Mouse (Mus musculus) left cerebral cortex, postnatal 36 days (tissue): ENCODE data around the gene Emp1. TPM values are rescaled to one million over a fixed set of nuclear protein-coding genes. Genes with fewer than 3 reads are reported as not detected.

Source experiments
- DNase-seq, 2 experiments: peaks; one replicate each; pipeline ENCODE4 v3.0.0; 2021 to 2022; ENCODE audit warnings: low spot score in 2 of 2, mixed read lengths in 1 of 2
- intact Hi-C: fragments of 180-260 bp; cut with DNase I; formaldehyde crosslinking; loops from one replicate; pipeline ENCODE4 v1.15.1; 2025
- total RNA-seq, 2 experiments: library from RNA; stranded (reverse); gene quantifications; 2 replicates each; pipeline ENCODE4 v1.2.3; 2021

Emp1 gene
- total RNA-seq, 2 experiments from 2014 or later: 1.3 to 3.7 TPM

GRCm38 (mm10) chr6:135397089-135397488 is 34.7 kb downstream of the Emp1 start:
- DNase-seq: no peak
- intact Hi-C loops: no loop called here

- intact Hi-C loops: no loop called here
- no peak for DNase-seq
Measured at GRCm38 (mm10) chr6:135397788-135398187, 35.4 kb downstream of the Emp1 start.

- intact Hi-C loops: no loop called here
- no peak for DNase-seq
Measured at GRCm38 (mm10) chr6:135398801-135399200, 36.5 kb downstream of the Emp1 start.

- intact Hi-C loops: loop anchor here (5.0 kb wide), 1 partner anchor 313 kb away; no protein-coding TSS in a partner anchor
Measured at GRCm38 (mm10) chr6:135400306-135400705, 38.0 kb downstream of the Emp1 start.

GRCm38 (mm10) chr6:135405093-135405492 is 42.7 kb downstream of the Emp1 start:
- intact Hi-C loops: no loop called here
- DNase-seq: no peak

More at GRCm38 (mm10) chr6:135400306-135400705, 38.0 kb downstream of the Emp1 start:
- peak; percentile 34 to 72 for DNase-seq

- intact Hi-C loops: no loop called here
- no peak for DNase-seq
Measured at GRCm38 (mm10) chr6:135407323-135407722, 45.0 kb downstream of the Emp1 start.

GRCm38 (mm10) chr6:135411712-135412319 is 49.5 kb downstream of the Emp1 start:
- intact Hi-C loops: loop anchor here (10.0 kb wide), 1 partner anchor 943 kb away; no protein-coding TSS in a partner anchor

GRCm38 (mm10) chr6:135412649-135413048 is 50.3 kb downstream of the Emp1 start:
- intact Hi-C loops: loop anchor here (10.0 kb wide), 1 partner anchor 942 kb away; no protein-coding TSS in a partner anchor
- DNase-seq: no peak

More at GRCm38 (mm10) chr6:135411712-135412319, 49.5 kb downstream of the Emp1 start:
- no peak for DNase-seq

GRCm38 (mm10) chr6:135417459-135417858 is 55.1 kb downstream of the Emp1 start:
- peak; percentile 68 to 72 for DNase-seq

GRCm38 (mm10) chr6:135418223-135418824 is 56.0 kb downstream of the Emp1 start:
- no peak for DNase-seq
- intact Hi-C loops: loop anchor here (5.0 to 10.0 kb wide), 2 partner anchors 754 to 936 kb away; partner anchors contain the start of gene Grin2b

More at GRCm38 (mm10) chr6:135417459-135417858, 55.1 kb downstream of the Emp1 start:
- intact Hi-C loops: loop anchor here (5.0 to 10.0 kb wide), 2 partner anchors 755 to 937 kb away; partner anchors contain the start of gene Grin2b

GRCm38 (mm10) chr6:135428246-135428645 is 65.9 kb downstream of the Emp1 start:
- no peak for DNase-seq
- intact Hi-C loops: no loop called here

- intact Hi-C loops: no loop called here
- DNase-seq: no peak
Measured at GRCm38 (mm10) chr6:135429268-135429909, 67.0 kb downstream of the Emp1 start.

GRCm38 (mm10) chr6:135430441-135430970 is 68.2 kb downstream of the Emp1 start:
- no peak for DNase-seq
- intact Hi-C loops: no loop called here

Other genes starting within 250 kb of the Emp1 start
- gene Gprc5d, start 244.3 kb upstream of the Emp1 start, total RNA-seq: not detected
- 100 to 1,000 TPM; 159 to 171 TPM for gene Fam234b, start 164.6 kb upstream of the Emp1 start, total RNA-seq
- 10 to 100 TPM; 42.9 to 55.6 TPM for gene Hebp1, start 164.5 kb upstream of the Emp1 start, total RNA-seq
- not detected for gene Gsg1, start 108.2 kb upstream of the Emp1 start, total RNA-seq
- under 1 TPM in 1 of 2 experiments, not detected in 1; 0.32 TPM for gene Pbp2, start 52.1 kb upstream of the Emp1 start, total RNA-seq